Mouse (Mus musculus) c-Kit-positive CD71-negative TER-119-negative erythroid progenitor cells, embryonic 14.5 days (primary cell): ENCODE data around the gene Gm21149.
"Not testable (repeated sequence)": the region's sequence is repeated elsewhere in the genome, so short reads cannot be mapped to it uniquely, and the experiment has no call there.

Experiments used
- DNase-seq: peaks from one replicate; pipeline ENCODE4 v3.0.0-alpha.2; 2013; ENCODE audit warnings: low read depth

The Gm21149 gene

GRCm38 (mm10) chr5:15461613-15462012, 14.7 kb downstream of the Gm21149 start:
- DNase-seq: not testable (repeated sequence)

GRCm38 (mm10) chr5:15457865-15458571, 18.3 kb downstream of the Gm21149 start:
- not testable (repeated sequence) for DNase-seq
